Mouse (Mus musculus): ENCODE data around the gene Tmem191c. TPM values are rescaled to one million over a fixed set of nuclear protein-coding genes. Genes with fewer than 3 reads are reported as not detected.
A peak's percentile ranks its signal among the peaks of the same experiment; 100 is the strongest.
"Not testable (repeated sequence)": the region's sequence is repeated elsewhere in the genome, so short reads cannot be mapped to it uniquely, and the experiment has no call there.

Gene Tmem191c
- polyA plus RNA-seq (2014; fragmentation: Nextera tagmentation; extraction: Ambion mirVana): 5.0 and 7.7 TPM in 2 replicates

- peaks cover 19% of the 10 kb centered on the region for H3K27me3 ChIP-seq (replicated peaks; ENCODE audit: control insufficient read depth, insufficient read depth, low read length)
- H3K9ac ChIP-seq (ENCODE audit: low read depth, low read length): peak within 1 kb of the TSS; percentile 66
- WGBS: 54% methylated on average over 7 of the region's 7 CpGs
- ATAC-seq (replicated peaks; ENCODE audit: low FRiP score) (no peak), DNase-seq (ENCODE audit: low spot score) (no peak)
- H3K4me3 ChIP-seq (ENCODE audit: low read depth, low read length): peak within 1 kb of the TSS; percentile 70
- no peaks in the 10 kb centered on the region for H3K36me3 ChIP-seq (ENCODE audit: control insufficient read depth, insufficient read depth, low read length)
- H3K4me2 ChIP-seq: peak within 1 kb of the TSS; percentile 85
- 0 out of 2 replicates have a peak within 1 kb of the TSS, but pooled peaks have one; percentile 19 for H3K27ac ChIP-seq (ENCODE audit: low read depth, low read length)
- no peaks in the 10 kb centered on the region; the same call in 1 of the 2 replicates for H3K9me3 ChIP-seq (ENCODE audit: control insufficient read depth, low read length)
- peaks cover 16% of the 10 kb centered on the region for H3K4me1 ChIP-seq (replicated peaks; ENCODE audit: control insufficient read depth, insufficient read depth, low read length)
Observed at GRCm38 (mm10) chr16:17275721-17276120, at the start of gene Tmem191c. Gene Tmem191c (plus strand): TSS chr16:17276077.

- Histone ChIP-seq H3K4me3 (ENCODE audit: low read depth, low read length) (no peak overlapping the region), H3K4me2 (no peak overlapping the region), H3K36me3 (ENCODE audit: control insufficient read depth, insufficient read depth, low read length) (no peaks in the 10 kb centered on the region), H3K9ac (ENCODE audit: low read depth, low read length) (no peak overlapping the region), H3K27ac (ENCODE audit: low read depth, low read length) (no peak overlapping the region), H3K9me3 (ENCODE audit: control insufficient read depth, low read length) (no peaks in the 10 kb centered on the region), H3K4me1 (replicated peaks; ENCODE audit: control insufficient read depth, insufficient read depth, low read length) (no peaks in the 10 kb centered on the region), H3K27me3 (replicated peaks; ENCODE audit: control insufficient read depth, insufficient read depth, low read length) (0 out of 2 replicates have a peak, but pooled peaks cover 2% of the 10 kb centered on the region)
- DNase-seq (ENCODE audit: low spot score): no peak
- ATAC-seq (replicated peaks; ENCODE audit: low FRiP score): no peak
Observed at GRCm38 (mm10) chr16:17226496-17226895, 49.4 kb upstream of the Tmem191c start.

GRCm38 (mm10) chr16:17231523-17231922, 44.4 kb upstream of the Tmem191c start:
- not testable (repeated sequence) for H3K27me3 ChIP-seq (replicated peaks; ENCODE audit: control insufficient read depth, insufficient read depth, low read length); H3K27ac ChIP-seq (ENCODE audit: low read depth, low read length); H3K9me3 ChIP-seq (ENCODE audit: control insufficient read depth, low read length); H3K4me2 ChIP-seq; DNase-seq (ENCODE audit: low spot score); H3K4me3 ChIP-seq (ENCODE audit: low read depth, low read length); H3K9ac ChIP-seq (ENCODE audit: low read depth, low read length); H3K36me3 ChIP-seq (ENCODE audit: control insufficient read depth, insufficient read depth, low read length); ATAC-seq (replicated peaks; ENCODE audit: low FRiP score)
- H3K4me1 ChIP-seq (replicated peaks; ENCODE audit: control insufficient read depth, insufficient read depth, low read length): peaks cover 27% of the 10 kb centered on the region
- WGBS: 90% methylated on average over 2 of the region's 2 CpGs

GRCm38 (mm10) chr16:17232794-17233701, 42.8 kb upstream of the Tmem191c start, which contains the start of gene Hic2:
Gene Hic2 (plus strand): TSS chr16:17233572.
- no peaks in the 10 kb centered on the region for H3K27me3 ChIP-seq (replicated peaks; ENCODE audit: control insufficient read depth, insufficient read depth, low read length)
- H3K4me2 ChIP-seq: peak within 1 kb of the TSS; percentile 95
- peaks cover 42% of the 10 kb centered on the region for H3K4me1 ChIP-seq (replicated peaks; ENCODE audit: control insufficient read depth, insufficient read depth, low read length)
- DNase-seq (ENCODE audit: low spot score): peak; percentile 95
- H3K9me3 ChIP-seq (ENCODE audit: control insufficient read depth, low read length): no peaks in the 10 kb centered on the region
- no peaks in the 10 kb centered on the region for H3K36me3 ChIP-seq (ENCODE audit: control insufficient read depth, insufficient read depth, low read length)
- H3K4me3 ChIP-seq (ENCODE audit: low read depth, low read length): peak within 1 kb of the TSS; percentile 82
- 2% methylated on average over 59 of the region's 59 CpGs for WGBS
- peak within 1 kb of the TSS; percentile 89 for H3K9ac ChIP-seq (ENCODE audit: low read depth, low read length)
- ATAC-seq (replicated peaks; ENCODE audit: low FRiP score): peak; percentile 92
- H3K27ac ChIP-seq (ENCODE audit: low read depth, low read length): peak within 1 kb of the TSS; percentile 77

GRCm38 (mm10) chr16:17233702-17234498, 42.0 kb upstream of the Tmem191c start:
- DNase-seq (ENCODE audit: low spot score) (peak; percentile 79), ATAC-seq (replicated peaks; ENCODE audit: low FRiP score) (peak; percentile 40)
- Histone ChIP-seq H3K4me3 (ENCODE audit: low read depth, low read length) (peak overlapping the region; percentile 82), H3K27ac (ENCODE audit: low read depth, low read length) (peak overlapping the region; percentile 77), H3K9me3 (ENCODE audit: control insufficient read depth, low read length) (no peaks in the 10 kb centered on the region), H3K4me1 (replicated peaks; ENCODE audit: control insufficient read depth, insufficient read depth, low read length) (peaks cover 51% of the 10 kb centered on the region), H3K4me2 (peak overlapping the region; percentile 95), H3K36me3 (ENCODE audit: control insufficient read depth, insufficient read depth, low read length) (no peaks in the 10 kb centered on the region), H3K27me3 (replicated peaks; ENCODE audit: control insufficient read depth, insufficient read depth, low read length) (no peaks in the 10 kb centered on the region), H3K9ac (ENCODE audit: low read depth, low read length) (peak overlapping the region; percentile 89)
- WGBS: under 1% methylated on average over 60 of the region's 62 CpGs

- H3K9ac ChIP-seq (ENCODE audit: low read depth, low read length): peak overlapping the region; percentile 89
- peaks cover 57% of the 10 kb centered on the region for H3K4me1 ChIP-seq (replicated peaks; ENCODE audit: control insufficient read depth, insufficient read depth, low read length)
- peak overlapping the region; percentile 95 for H3K4me2 ChIP-seq
- H3K27ac ChIP-seq (ENCODE audit: low read depth, low read length): peak overlapping the region; percentile 77; the same call in 1 of the 2 replicates
- H3K4me3 ChIP-seq (ENCODE audit: low read depth, low read length): peak overlapping the region; percentile 82
- WGBS: 1% methylated on average over 12 of the region's 12 CpGs
- no peaks in the 10 kb centered on the region for H3K27me3 ChIP-seq (replicated peaks; ENCODE audit: control insufficient read depth, insufficient read depth, low read length)
- H3K9me3 ChIP-seq (ENCODE audit: control insufficient read depth, low read length): no peaks in the 10 kb centered on the region
- ATAC-seq (replicated peaks; ENCODE audit: low FRiP score) (no peak), DNase-seq (ENCODE audit: low spot score) (peak; percentile 60)
- no peaks in the 10 kb centered on the region for H3K36me3 ChIP-seq (ENCODE audit: control insufficient read depth, insufficient read depth, low read length)
Observed at GRCm38 (mm10) chr16:17234499-17234895, 41.4 kb upstream of the Tmem191c start.

GRCm38 (mm10) chr16:17234916-17235665, 40.8 kb upstream of the Tmem191c start:
- peak overlapping the region; percentile 77; the same call in 1 of the 2 replicates for H3K27ac ChIP-seq (ENCODE audit: low read depth, low read length)
- peak overlapping the region; percentile 89 for H3K9ac ChIP-seq (ENCODE audit: low read depth, low read length)
- H3K4me3 ChIP-seq (ENCODE audit: low read depth, low read length): peak overlapping the region; percentile 82
- WGBS: 48% methylated on average over 9 of the region's 9 CpGs
- no peaks in the 10 kb centered on the region for H3K36me3 ChIP-seq (ENCODE audit: control insufficient read depth, insufficient read depth, low read length)
- peak overlapping the region; percentile 95 for H3K4me2 ChIP-seq
- H3K9me3 ChIP-seq (ENCODE audit: control insufficient read depth, low read length): no peaks in the 10 kb centered on the region
- DNase-seq (ENCODE audit: low spot score) (no peak), ATAC-seq (replicated peaks; ENCODE audit: low FRiP score) (no peak)
- H3K27me3 ChIP-seq (replicated peaks; ENCODE audit: control insufficient read depth, insufficient read depth, low read length): no peaks in the 10 kb centered on the region
- peaks cover 63% of the 10 kb centered on the region for H3K4me1 ChIP-seq (replicated peaks; ENCODE audit: control insufficient read depth, insufficient read depth, low read length)

- H3K9ac ChIP-seq (ENCODE audit: low read depth, low read length): no peak overlapping the region
- no peaks in the 10 kb centered on the region for H3K36me3 ChIP-seq (ENCODE audit: control insufficient read depth, insufficient read depth, low read length)
- ATAC-seq (replicated peaks; ENCODE audit: low FRiP score) (peak; percentile 65), DNase-seq (ENCODE audit: low spot score) (no peak)
- no peak overlapping the region for H3K4me3 ChIP-seq (ENCODE audit: low read depth, low read length)
- H3K4me2 ChIP-seq: peak overlapping the region; percentile 31
- 37% methylated on average over 3 of the region's 3 CpGs for WGBS
- peak overlapping the region; percentile 9; the same call in 1 of the 2 replicates for H3K27ac ChIP-seq (ENCODE audit: low read depth, low read length)
- H3K27me3 ChIP-seq (replicated peaks; ENCODE audit: control insufficient read depth, insufficient read depth, low read length): no peaks in the 10 kb centered on the region
- peaks cover 69% of the 10 kb centered on the region for H3K4me1 ChIP-seq (replicated peaks; ENCODE audit: control insufficient read depth, insufficient read depth, low read length)
- H3K9me3 ChIP-seq (ENCODE audit: control insufficient read depth, low read length): no peaks in the 10 kb centered on the region
Observed at GRCm38 (mm10) chr16:17237634-17238033, 38.2 kb upstream of the Tmem191c start.

All from liver, embryonic 11.5 days (tissue).